Mouse (Mus musculus) heart, postnatal 0 days (tissue): ENCODE measurements around the gene Pcyt1a.

Source experiments
- CTCF ChIP-seq: IDR thresholded peaks from 2 replicates; pipeline ENCODE4 v1.5.1; 2016; ENCODE audit warnings: antibody characterized with exemption, control low read depth, low read depth
- EP300 ChIP-seq: IDR thresholded peaks from 2 replicates; pipeline ENCODE4 v1.6.1; 2016; ENCODE audit warnings: antibody characterized with exemption, low read depth

DNA sequence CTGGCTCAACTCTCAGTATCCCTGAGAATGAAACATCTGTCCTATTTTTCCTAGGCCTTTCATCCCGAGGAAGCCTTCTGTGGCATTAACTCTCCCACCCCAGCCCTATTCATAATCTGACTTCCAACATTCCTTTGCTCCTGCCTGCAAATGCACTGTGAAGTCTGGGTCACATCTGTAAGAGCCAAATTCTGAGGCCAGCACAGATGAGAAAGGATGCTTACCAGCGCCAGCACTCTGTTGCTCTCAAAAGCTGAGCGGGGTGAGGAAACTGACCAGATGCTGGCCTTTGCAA lies 34.2 kb upstream of the Pcyt1a start:
- TF ChIP-seq CTCF (no peak), EP300 (no peak)
